Mouse (Mus musculus): ENCODE results near the gene Fgfr2. TPM values are rescaled to one million over a fixed set of nuclear protein-coding genes. Genes with fewer than 3 reads are reported as not detected.

Fgfr2 gene
- polyA plus RNA-seq, 1 experiment from 2014 or later: 17.2 TPM

GRCm38 (mm10) chr7:132735145-132735544, 388.0 kb downstream of the Fgfr2 start:
- Histone ChIP-seq H3K27me3 (no peaks in the 10 kb centered on the region), H3K4me2 (no peak overlapping the region), H3K9me3 (replicated peaks) (no peaks in the 10 kb centered on the region), H3K27ac (peak overlapping the region; percentile 56; the same call in 1 of the 2 replicates), H3K4me1 (replicated peaks) (peaks cover 44% of the 10 kb centered on the region), H3K4me3 (no peak overlapping the region), H3K36me3 (no peaks in the 10 kb centered on the region), H3K9ac (no peak overlapping the region)
- WGBS: 32% methylated on average over 5 of the region's 5 CpGs
- peak; percentile 41; the same call in 1 of the 2 replicates for ATAC-seq (replicated peaks; ENCODE audit: insufficient number of reproducible peaks, insufficient read depth, low FRiP score, low read depth)

GRCm38 (mm10) chr7:132734222-132734621, 388.9 kb downstream of the Fgfr2 start:
- Histone ChIP-seq H3K27me3 (no peaks in the 10 kb centered on the region), H3K4me2 (no peak overlapping the region), H3K9me3 (replicated peaks) (no peaks in the 10 kb centered on the region), H3K9ac (no peak overlapping the region), H3K4me3 (no peak overlapping the region), H3K36me3 (no peaks in the 10 kb centered on the region), H3K27ac (no peak overlapping the region), H3K4me1 (replicated peaks) (peaks cover 41% of the 10 kb centered on the region)
- ATAC-seq (replicated peaks; ENCODE audit: insufficient number of reproducible peaks, insufficient read depth, low FRiP score, low read depth): no peak
- 88% methylated on average over 9 of the region's 9 CpGs for WGBS

- ATAC-seq (replicated peaks; ENCODE audit: insufficient number of reproducible peaks, insufficient read depth, low FRiP score, low read depth): no peak
- peaks cover 44% of the 10 kb centered on the region for H3K4me1 ChIP-seq (replicated peaks)
Observed at GRCm38 (mm10) chr7:132733521-132733920, 389.6 kb downstream of the Fgfr2 start.

GRCm38 (mm10) chr7:132732136-132732789, 390.9 kb downstream of the Fgfr2 start:
- Histone ChIP-seq H3K36me3 (no peaks in the 10 kb centered on the region), H3K4me3 (no peak overlapping the region), H3K4me2 (no peak overlapping the region), H3K27ac (no peak overlapping the region), H3K4me1 (replicated peaks) (peaks cover 40% of the 10 kb centered on the region), H3K27me3 (no peaks in the 10 kb centered on the region), H3K9me3 (replicated peaks) (no peaks in the 10 kb centered on the region), H3K9ac (no peak overlapping the region)
- no peak for ATAC-seq (replicated peaks; ENCODE audit: insufficient number of reproducible peaks, insufficient read depth, low FRiP score, low read depth)
- WGBS: 83% methylated on average over 6 of the region's 6 CpGs

More at GRCm38 (mm10) chr7:132733521-132733920, 389.6 kb downstream of the Fgfr2 start:
- Histone ChIP-seq H3K9ac (no peak overlapping the region), H3K36me3 (no peaks in the 10 kb centered on the region), H3K4me2 (no peak overlapping the region), H3K27ac (no peak overlapping the region), H3K27me3 (no peaks in the 10 kb centered on the region), H3K9me3 (replicated peaks) (no peaks in the 10 kb centered on the region), H3K4me3 (no peak overlapping the region)
- WGBS: 74% methylated on average over 6 of the region's 6 CpGs

- H3K4me1 ChIP-seq (replicated peaks): peaks cover 38% of the 10 kb centered on the region
- H3K4me2 ChIP-seq: no peak overlapping the region
- no peaks in the 10 kb centered on the region for H3K27me3 ChIP-seq
- WGBS: 85% methylated on average over 6 of the region's 6 CpGs
- no peak overlapping the region for H3K27ac ChIP-seq
- no peak for ATAC-seq (replicated peaks; ENCODE audit: insufficient number of reproducible peaks, insufficient read depth, low FRiP score, low read depth)
- no peak overlapping the region for H3K4me3 ChIP-seq
- no peaks in the 10 kb centered on the region for H3K9me3 ChIP-seq (replicated peaks)
- H3K36me3 ChIP-seq: no peaks in the 10 kb centered on the region
- H3K9ac ChIP-seq: no peak overlapping the region
Observed at GRCm38 (mm10) chr7:132731558-132731957, 391.6 kb downstream of the Fgfr2 start.

GRCm38 (mm10) chr7:132730510-132730909, 392.6 kb downstream of the Fgfr2 start:
- no peak overlapping the region for H3K4me3 ChIP-seq
- H3K9me3 ChIP-seq (replicated peaks): no peaks in the 10 kb centered on the region
- no peak for ATAC-seq (replicated peaks; ENCODE audit: insufficient number of reproducible peaks, insufficient read depth, low FRiP score, low read depth)
- H3K27ac ChIP-seq: no peak overlapping the region
- H3K4me1 ChIP-seq (replicated peaks): peaks cover 33% of the 10 kb centered on the region
- H3K4me2 ChIP-seq: no peak overlapping the region
- no peaks in the 10 kb centered on the region for H3K36me3 ChIP-seq
- H3K27me3 ChIP-seq: no peaks in the 10 kb centered on the region
- WGBS: 86% methylated on average over 7 of the region's 7 CpGs
- no peak overlapping the region for H3K9ac ChIP-seq

- Histone ChIP-seq H3K4me3 (no peak overlapping the region), H3K27ac (no peak overlapping the region), H3K9me3 (replicated peaks) (no peaks in the 10 kb centered on the region), H3K4me2 (no peak overlapping the region), H3K36me3 (no peaks in the 10 kb centered on the region), H3K4me1 (replicated peaks) (peaks cover 36% of the 10 kb centered on the region), H3K27me3 (no peaks in the 10 kb centered on the region), H3K9ac (no peak overlapping the region)
- no peak for ATAC-seq (replicated peaks; ENCODE audit: insufficient number of reproducible peaks, insufficient read depth, low FRiP score, low read depth)
- WGBS: 78% methylated on average over 4 of the region's 4 CpGs
Observed at GRCm38 (mm10) chr7:132729093-132729831, 393.9 kb downstream of the Fgfr2 start.

GRCm38 (mm10) chr7:132726106-132726861, 396.9 kb downstream of the Fgfr2 start:
- no peaks in the 10 kb centered on the region for H3K27me3 ChIP-seq
- 73% methylated on average over 13 of the region's 13 CpGs for WGBS
- no peak overlapping the region for H3K9ac ChIP-seq
- H3K9me3 ChIP-seq (replicated peaks): no peaks in the 10 kb centered on the region
- no peaks in the 10 kb centered on the region for H3K36me3 ChIP-seq
- H3K4me2 ChIP-seq: no peak overlapping the region
- no peak overlapping the region for H3K4me3 ChIP-seq
- 0 out of 2 replicates have a peak overlapping the region, but pooled peaks have one; percentile 5 for H3K27ac ChIP-seq
- peaks cover 45% of the 10 kb centered on the region for H3K4me1 ChIP-seq (replicated peaks)
- no peak for ATAC-seq (replicated peaks; ENCODE audit: insufficient number of reproducible peaks, insufficient read depth, low FRiP score, low read depth)

GRCm38 (mm10) chr7:132724501-132725062, 398.6 kb downstream of the Fgfr2 start:
- H3K27me3 ChIP-seq: no peaks in the 10 kb centered on the region
- H3K36me3 ChIP-seq: no peaks in the 10 kb centered on the region
- no peak overlapping the region for H3K4me2 ChIP-seq
- H3K4me1 ChIP-seq (replicated peaks): peaks cover 54% of the 10 kb centered on the region
- no peak overlapping the region for H3K9ac ChIP-seq
- ATAC-seq (replicated peaks; ENCODE audit: insufficient number of reproducible peaks, insufficient read depth, low FRiP score, low read depth): no peak
- 76% methylated on average over 5 of the region's 5 CpGs for WGBS
- peak overlapping the region; percentile 71 for H3K27ac ChIP-seq
- H3K9me3 ChIP-seq (replicated peaks): no peaks in the 10 kb centered on the region
- no peak overlapping the region for H3K4me3 ChIP-seq

- peak; percentile 83 for ATAC-seq (replicated peaks; ENCODE audit: insufficient number of reproducible peaks, insufficient read depth, low FRiP score, low read depth)
- WGBS: 60% methylated on average over 11 of the region's 11 CpGs
- H3K4me2 ChIP-seq: no peak overlapping the region
Observed at GRCm38 (mm10) chr7:132723906-132724305, 399.2 kb downstream of the Fgfr2 start.

More at GRCm38 (mm10) chr7:132723906-132724305, 399.2 kb downstream of the Fgfr2 start:
- H3K4me1 ChIP-seq (replicated peaks): peaks cover 51% of the 10 kb centered on the region
- H3K27me3 ChIP-seq: no peaks in the 10 kb centered on the region
- H3K36me3 ChIP-seq: no peaks in the 10 kb centered on the region
- no peaks in the 10 kb centered on the region for H3K9me3 ChIP-seq (replicated peaks)
- no peak overlapping the region for H3K4me3 ChIP-seq
- peak overlapping the region; percentile 71 for H3K27ac ChIP-seq
- no peak overlapping the region for H3K9ac ChIP-seq
